Mouse (Mus musculus) retina, embryonic 14.5 days (tissue): ENCODE results near the gene Ccdc88c.
"Not testable (repeated sequence)": the region's sequence is repeated elsewhere in the genome, so short reads cannot be mapped to it uniquely, and the experiment has no call there.

ENCODE experiments used
- DNase-seq: peaks from one replicate; pipeline ENCODE4 v3.0.0-alpha.2; 2015; ENCODE audit warnings: low spot score

Ccdc88c gene

GRCm38 (mm10) chr12:101016412-101016928 is 12.4 kb downstream of the Ccdc88c start:
- no peak for DNase-seq

- DNase-seq: peak; percentile 53
These were observed 12.9 kb downstream of the Ccdc88c start for GRCm38 (mm10) chr12:101015926-101016325.

DNA sequence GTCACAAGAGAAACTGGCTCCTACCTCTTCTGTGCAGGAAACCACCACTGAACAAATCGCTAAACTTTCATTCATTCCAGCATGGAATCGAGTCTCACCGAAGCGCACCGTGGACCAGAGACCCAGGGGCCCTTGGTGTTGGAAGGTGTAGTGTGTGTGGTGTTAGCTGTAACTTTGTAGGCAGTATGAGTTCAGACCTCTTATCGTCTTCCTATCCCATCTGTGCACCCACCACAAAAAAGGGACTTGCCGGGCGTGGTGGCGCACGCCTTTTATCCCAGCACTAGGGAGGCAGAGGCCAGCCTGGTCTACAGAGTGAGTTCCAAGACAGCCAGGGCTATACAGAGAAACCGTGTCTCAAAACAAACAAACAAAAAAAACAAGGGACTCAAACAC is 13.7 kb downstream of the Ccdc88c start:
- no peak for DNase-seq

DNA sequence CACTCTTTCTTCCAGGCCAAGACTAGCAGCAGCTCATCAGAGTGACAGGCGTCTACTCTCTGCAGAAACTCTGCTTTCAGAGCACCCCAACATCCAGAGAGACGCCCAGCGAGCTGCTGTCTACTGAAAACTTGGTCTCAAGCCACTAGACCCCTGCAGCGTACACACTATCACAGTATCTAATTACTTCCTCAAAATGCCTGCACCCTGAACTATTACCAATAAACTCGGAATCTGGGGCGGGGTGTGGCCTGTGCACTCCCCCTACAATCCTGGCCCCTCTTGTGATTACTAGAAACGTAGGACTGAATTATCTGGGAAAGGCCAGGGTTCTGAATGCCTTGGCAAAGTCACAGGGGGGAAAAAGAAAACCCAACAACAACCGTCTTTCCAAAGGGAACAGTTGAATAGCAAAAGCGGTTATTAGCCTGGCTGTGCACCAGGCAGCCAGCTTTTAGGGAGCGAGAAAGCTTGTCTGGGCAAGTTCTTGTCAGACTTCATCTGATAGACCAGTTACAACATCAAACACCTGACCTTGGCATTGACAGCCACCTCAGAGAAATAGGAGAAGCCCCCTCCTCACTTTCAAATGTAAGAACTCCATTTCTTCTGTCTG is 14.2 kb downstream of the Ccdc88c start:
- DNase-seq: no peak

DNA sequence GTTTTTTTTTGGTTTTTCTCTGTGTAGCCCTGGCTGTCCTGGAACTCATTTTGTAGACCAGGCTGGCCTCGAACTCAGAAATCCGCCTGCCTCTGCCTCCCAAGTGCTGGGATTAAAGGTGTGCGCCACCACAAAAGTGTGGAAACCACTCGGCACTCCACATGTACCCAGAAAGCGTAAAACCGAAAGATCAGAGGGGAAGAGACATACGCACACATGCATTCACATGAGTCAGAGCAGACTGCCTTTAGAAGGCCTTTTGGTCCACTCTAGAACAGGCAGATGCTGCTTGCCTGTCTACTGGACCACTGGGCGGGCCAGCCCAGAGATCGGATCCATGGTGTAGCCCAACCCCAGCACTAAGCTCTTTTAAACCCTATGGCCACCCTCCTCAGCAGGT is 15.2 kb downstream of the Ccdc88c start:
- DNase-seq: not testable (repeated sequence)

DNA sequence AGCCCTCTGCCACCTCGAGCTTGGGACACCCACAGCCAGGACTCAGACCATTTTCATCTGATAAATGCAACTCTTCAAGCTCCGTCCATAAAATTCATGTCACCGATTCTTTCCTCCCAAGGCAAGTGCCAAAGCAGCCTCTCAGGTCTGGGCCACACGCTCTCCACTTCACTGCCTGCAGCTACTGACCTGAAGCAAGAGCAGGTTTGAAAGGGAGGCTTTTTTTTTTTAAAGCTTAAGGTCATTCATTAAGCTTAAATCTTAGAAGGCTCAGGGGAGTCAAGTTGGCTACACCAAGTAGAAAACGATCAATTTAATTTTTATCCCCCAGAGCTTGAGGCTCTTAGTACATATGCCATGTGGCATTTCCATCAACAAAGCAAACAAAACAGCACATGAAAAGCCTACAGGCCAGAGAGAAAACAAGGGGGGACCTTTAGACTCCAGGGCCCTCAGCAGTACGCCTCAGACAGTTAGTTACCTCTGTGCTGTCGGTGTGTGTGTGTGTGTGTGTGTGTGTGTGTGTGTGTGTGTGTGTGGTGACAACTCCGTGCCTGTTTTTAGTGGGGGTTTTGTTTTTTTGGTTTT is 15.7 kb downstream of the Ccdc88c start:
- peak; percentile 46 for DNase-seq

DNA sequence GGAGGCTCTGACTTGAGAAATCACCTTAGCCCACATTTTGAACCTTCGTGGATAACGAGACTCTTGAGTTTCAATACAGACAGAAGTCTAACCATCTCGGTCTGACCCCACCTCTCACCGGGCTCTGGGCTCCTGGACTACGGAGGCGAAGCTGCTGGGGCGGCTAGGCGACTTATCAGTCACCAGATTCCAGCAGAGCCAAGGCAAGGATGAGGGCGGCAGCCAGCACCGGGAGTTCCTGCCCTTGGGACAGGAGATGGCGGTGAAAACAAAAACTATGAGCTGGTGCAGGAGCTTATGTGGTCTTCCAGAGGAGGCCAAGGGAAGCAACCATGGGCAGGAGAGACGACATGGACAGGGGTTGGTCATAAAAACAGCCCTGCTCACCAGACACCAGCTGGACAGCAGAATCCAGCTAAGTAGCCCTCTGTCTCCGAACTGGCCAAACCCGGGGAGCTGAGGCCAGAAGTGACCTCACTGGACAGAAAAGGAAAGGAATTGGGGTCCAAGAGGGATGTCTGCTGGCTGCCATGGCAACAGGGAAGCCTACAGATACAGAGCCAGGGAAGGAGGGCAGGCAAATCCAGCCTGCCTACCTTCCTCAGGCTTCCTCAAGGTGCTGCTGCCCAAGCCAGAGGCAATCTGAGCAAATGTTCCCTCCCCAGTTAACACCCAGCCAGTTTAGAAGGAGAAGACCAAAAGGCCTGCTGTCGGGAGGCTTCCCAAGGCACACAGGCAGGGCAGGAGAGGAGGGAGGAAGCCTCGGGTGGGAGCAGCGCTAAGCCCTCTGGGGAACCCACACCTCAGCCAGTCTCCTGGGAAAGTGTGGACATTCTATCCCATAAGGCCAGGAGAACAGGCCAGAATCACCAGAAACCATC is 16.4 kb downstream of the Ccdc88c start:
- DNase-seq: peak; percentile 33

DNA sequence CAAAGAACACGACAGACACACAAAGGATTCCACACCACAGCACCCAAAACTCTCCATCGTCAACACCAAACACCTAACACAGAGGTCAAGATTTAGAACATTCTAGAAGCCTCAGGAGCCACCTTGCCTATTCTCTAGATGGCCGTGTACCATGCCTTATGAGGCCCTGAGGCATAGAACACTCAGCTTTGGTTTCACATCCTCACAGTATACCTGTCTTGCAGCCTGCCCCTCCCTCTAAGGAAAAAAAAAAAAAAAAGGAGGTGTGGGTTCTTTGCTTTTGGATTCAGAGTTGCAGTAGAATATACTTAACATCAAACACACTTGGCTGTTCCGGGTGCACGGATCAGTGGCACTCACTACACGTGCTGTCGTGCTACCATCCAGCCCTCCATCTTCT is 17.8 kb downstream of the Ccdc88c start:
- no peak for DNase-seq

DNA sequence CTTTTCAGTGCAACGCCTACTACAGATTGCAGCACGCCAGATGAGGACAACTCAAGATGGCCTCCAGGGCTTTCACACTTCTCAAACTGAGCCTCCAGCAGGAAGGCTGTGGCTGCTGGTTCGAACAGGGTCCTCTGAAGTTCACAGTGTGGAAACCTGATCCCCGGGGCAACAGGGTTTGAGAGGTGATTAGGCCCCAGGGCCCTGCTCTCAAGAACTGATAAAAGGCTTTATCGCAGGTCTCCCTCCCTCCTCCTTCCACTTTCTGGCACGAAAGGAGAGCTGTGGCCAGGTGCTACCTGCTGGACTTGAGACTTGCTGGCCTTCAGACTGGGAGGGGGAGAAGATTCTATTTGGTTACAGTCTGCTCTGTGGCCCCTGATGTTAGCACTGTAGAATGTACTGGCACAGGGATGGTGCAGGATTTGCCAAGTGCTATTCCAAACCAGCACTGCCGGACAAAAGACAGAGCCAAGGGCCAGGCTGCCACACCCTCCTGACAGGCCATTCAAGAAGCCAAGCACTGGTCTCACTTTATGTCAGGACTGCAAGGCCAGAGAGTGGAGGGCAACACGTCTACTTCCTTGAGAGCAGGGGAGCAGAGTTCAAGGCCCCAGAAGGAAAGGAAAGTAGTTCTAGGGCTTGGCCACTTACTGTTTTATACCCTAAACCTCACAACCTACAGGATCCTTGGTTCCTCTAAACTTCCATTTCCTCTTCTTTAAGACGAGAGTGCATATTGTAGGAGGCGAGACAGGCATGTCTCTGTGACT is 18.5 kb downstream of the Ccdc88c start:
- no peak for DNase-seq

- no peak for DNase-seq
These were observed 19.6 kb downstream of the Ccdc88c start for GRCm38 (mm10) chr12:101009225-101009624.

- DNase-seq: no peak
These were observed 20.2 kb downstream of the Ccdc88c start for GRCm38 (mm10) chr12:101008648-101009047.

DNA sequence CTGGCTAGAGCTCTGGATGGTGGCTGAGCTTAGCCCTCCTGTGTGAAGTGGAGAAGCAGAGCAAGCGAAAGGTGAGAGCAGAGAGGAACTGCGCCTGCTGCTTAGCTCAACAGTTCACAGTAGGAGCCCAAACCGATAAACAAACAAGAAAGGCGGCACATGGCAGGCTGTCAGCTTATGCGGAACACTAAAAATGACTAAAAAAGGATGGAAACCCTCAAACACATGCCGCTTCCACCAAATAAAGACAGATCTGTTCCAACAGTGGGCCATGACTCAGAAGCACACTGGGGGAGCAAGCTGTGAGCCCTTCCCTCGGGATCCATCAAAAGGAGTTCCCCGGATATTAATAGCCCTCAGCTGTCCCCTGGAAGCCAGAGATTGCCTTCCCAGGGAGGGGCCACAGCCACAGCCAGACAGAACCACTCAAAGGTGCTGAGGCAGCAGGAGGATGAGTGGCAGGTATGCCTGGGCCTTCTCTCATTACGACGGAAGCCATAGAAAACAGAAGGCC is 20.8 kb downstream of the Ccdc88c start:
- no peak for DNase-seq

- no peak for DNase-seq
These were observed 21.4 kb downstream of the Ccdc88c start for GRCm38 (mm10) chr12:101007427-101007826.

GRCm38 (mm10) chr12:101005665-101006420 is 23.0 kb downstream of the Ccdc88c start:
- DNase-seq: no peak

- DNase-seq: peak; percentile 73
These were observed 23.9 kb downstream of the Ccdc88c start for GRCm38 (mm10) chr12:101004982-101005381.

DNA sequence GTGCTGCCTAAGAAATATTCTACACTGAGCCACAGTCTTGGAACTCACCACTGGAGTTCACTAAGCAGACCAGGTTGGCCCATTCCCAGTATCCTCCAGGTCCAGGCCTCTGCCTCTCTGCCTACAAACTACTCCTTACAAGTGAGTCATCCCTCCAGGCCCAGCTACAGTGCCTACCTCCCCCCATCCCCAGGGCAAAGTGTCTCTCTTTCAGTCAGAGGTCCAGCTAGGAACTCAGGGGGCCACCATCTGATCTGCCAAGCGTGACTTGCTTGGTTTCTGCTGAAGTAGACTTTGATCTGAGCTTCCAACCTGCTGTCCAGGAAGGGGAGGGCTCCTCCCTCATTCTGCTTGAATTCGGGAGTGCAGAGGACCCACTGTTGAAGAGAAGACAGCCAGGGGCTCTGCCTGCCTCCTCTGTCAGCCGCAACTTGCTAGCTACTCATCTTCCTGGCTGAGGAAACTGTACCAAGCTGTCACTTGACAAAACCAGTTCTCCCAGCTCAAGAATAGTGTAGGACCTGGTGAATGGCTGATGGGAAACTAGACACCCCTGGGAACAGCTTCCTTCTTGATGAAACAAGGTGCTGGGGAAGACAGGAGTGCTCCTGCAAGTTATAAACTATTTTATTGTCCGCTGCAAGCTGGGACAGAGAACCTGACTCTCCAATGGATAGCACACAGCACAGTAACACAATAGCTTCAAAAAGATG is 25.9 kb downstream of the Ccdc88c start:
- DNase-seq: no peak

DNA sequence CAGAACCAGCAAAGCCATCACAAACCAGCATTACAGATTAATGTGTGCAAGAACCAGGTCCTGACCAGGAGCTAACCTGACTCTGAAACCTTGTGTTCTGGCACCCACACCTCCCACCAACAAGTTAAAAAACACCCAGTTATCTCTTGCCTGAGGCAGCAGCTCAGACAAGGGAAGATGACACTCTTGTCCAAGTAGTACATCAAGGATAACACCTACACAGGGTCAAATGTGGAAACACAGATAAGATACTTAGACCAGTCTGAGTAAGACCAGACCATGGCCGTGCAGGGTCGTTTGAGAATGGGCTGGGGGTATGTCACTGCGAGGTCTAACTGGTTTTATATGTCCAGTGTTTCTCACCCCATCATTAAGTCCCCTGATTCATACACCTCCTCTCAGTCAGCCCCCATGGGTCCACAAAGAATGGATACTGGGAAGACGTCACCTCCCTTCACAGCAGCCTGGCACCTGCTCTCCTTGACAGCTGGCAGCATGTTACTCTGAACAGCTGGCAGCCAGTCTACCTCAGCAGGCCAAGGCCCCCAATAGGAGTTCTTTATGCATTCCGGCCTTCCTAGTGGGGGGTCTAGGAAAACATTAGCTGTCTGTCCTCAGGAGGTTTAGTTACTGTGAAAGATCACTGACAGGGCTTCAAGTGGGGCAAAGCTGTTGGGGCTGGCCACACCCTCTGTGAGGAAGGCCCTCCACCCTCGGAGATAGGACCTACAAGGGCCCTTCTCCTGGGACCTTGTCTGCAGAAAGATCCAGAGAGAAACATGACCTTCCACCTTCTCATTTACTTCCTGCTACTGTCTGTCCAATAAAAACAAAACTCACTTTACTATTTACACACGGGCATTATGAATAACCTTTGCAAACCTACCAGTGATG is 29.5 kb downstream of the Ccdc88c start:
- DNase-seq: peak; percentile 47

DNA sequence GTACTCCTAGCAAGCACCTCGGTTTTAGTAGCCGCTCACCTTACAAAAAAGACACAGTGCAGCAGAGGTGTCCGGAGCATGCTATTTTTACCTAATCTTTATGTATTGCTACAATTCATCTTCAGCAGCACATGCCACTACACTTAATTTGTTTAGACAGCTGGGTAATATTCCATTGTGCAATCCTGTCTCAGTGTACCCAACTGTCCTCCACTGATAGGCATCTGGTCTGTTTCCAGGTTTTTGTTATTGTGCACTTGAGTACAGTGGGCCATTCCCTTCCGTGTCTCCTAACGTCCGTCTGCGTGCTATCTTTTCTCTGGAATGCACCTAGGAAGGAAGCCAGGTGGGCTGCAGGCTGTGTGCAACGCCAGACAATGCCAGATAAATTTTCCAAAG is 30.3 kb downstream of the Ccdc88c start:
- DNase-seq: no peak

GRCm38 (mm10) chr12:100997830-100998563 is 30.9 kb downstream of the Ccdc88c start:
- no peak for DNase-seq
